Mouse (Mus musculus) hindbrain, postnatal 0 days (tissue): ENCODE data around the gene Bcam. TPM values are rescaled to one million over a fixed set of nuclear protein-coding genes. Genes with fewer than 3 reads are reported as not detected.

Experiments
- ATAC-seq: fragments of 200-750 bp; cut with Nextera tagmentation; 2 replicates; pipeline ENCODE4 v1.8.0; 2017; ENCODE audit warnings: mild to moderate bottlenecking, moderate TSS enrichment, moderate library complexity
- DNase-seq: peaks from one replicate; pipeline ENCODE4 v3.0.0-alpha.2; 2015; ENCODE audit warnings: low spot score
- H3K27ac ChIP-seq: fragments of 300-500 bp; sonication (generic); 2 replicates; pipeline ENCODE4 v1.5.1; 2014; ENCODE audit warnings: mild to moderate bottlenecking
- H3K27me3 ChIP-seq: fragments of 300-500 bp; sonication (generic); 2 replicates; pipeline ENCODE4 v1.6.1; 2014; ENCODE audit warnings: low read length, mixed read lengths; ENCODE audit not compliant: insufficient read depth
- H3K36me3 ChIP-seq: fragments of 300-500 bp; sonication (generic); 2 replicates; pipeline ENCODE4 v1.6.1; 2014; ENCODE audit warnings: low read length, mixed read lengths; ENCODE audit not compliant: insufficient read depth
- H3K4me1 ChIP-seq: fragments of 300-500 bp; sonication (generic); 2 replicates; pipeline ENCODE4 v1.6.1; 2014; ENCODE audit warnings: antibody characterized with exemption, low read length, mixed read lengths; ENCODE audit not compliant: insufficient read depth
- H3K4me2 ChIP-seq: fragments of 300-500 bp; sonication (generic); 2 replicates; pipeline ENCODE4 v1.6.1; 2014; ENCODE audit warnings: low read depth, mild to moderate bottlenecking, low read length, moderate library complexity, mixed read lengths
- H3K4me3 ChIP-seq: fragments of 300-500 bp; sonication (generic); 2 replicates; pipeline ENCODE4 v1.5.1; 2014; ENCODE audit warnings: low read length
- H3K9ac ChIP-seq: fragments of 300-500 bp; sonication (generic); replicated peaks from 2 replicates; pipeline ENCODE4 v1.6.1; 2014; ENCODE audit warnings: mild to moderate bottlenecking, low read length, moderate library complexity, mixed read lengths
- H3K9me3 ChIP-seq: fragments of 300-500 bp; sonication (generic); 2 replicates; pipeline ENCODE4 v1.6.1; 2016; ENCODE audit warnings: low read length, mixed read lengths
- CTCF ChIP-seq: IDR thresholded peaks from 2 replicates; pipeline ENCODE4 v1.5.1; 2016; ENCODE audit warnings: antibody characterized with exemption, control low read depth, low read depth
- WGBS: fragments of 180-500 bp; shearing (Covaris S2); extraction: QIAGEN DNeasy Blood & Tissue Kit; methylation state at CpG from one replicate; pipeline ENCODE4 v1.1.7; 2014; 5-methylcytosine and 5-hydroxymethylcytosine counted together
- polyA plus RNA-seq: library from polyadenylated mRNA; unstranded; fragments of >200 nt; fragmentation: Nextera tagmentation; extraction: Ambion mirVana; gene quantifications from 2 replicates; pipeline ENCODE4 v1.2.1, GENCODE M21; 2015
- total RNA-seq: library from RNA; depleted of rRNA; stranded (reverse); fragments of >200 nt; gene quantifications from 2 replicates; pipeline ENCODE4 v1.2.3, GENCODE M21; 2014; rRNA removed

The Bcam gene
- total RNA-seq (43.2 and 50.7 TPM in 2 replicates), polyA plus RNA-seq (29.0 and 30.7 TPM in 2 replicates)

GRCm38 (mm10) chr7:19770984-19771391 lies at the start of gene Bcam:
Gene Bcam (minus strand): TSS chr7:19771016.
- Histone ChIP-seq H3K4me2 (peak within 1 kb of the TSS; percentile 64), H3K4me1 (0 out of 2 replicates have a peak, but pooled peaks cover 8% of the 10 kb centered on the region), H3K9me3 (no peaks in the 10 kb centered on the region), H3K9ac (peak within 1 kb of the TSS; percentile 46), H3K27me3 (peaks cover 16% of the 10 kb centered on the region; the same call in 1 of the 2 replicates), H3K4me3 (peak within 1 kb of the TSS; percentile 37), H3K36me3 (no peaks in the 10 kb centered on the region), H3K27ac (no peak within 1 kb of the TSS)
- ATAC-seq (peak; percentile 22; the same call in 1 of the 2 replicates), DNase-seq (no peak)
- TF ChIP-seq CTCF, result no peak
- 4% methylated on average over 9 of the region's 9 CpGs for WGBS

GRCm38 (mm10) chr7:19818875-19819274 lies 48.1 kb upstream of the Bcam start:
- Histone ChIP-seq H3K27ac (no peak overlapping the region), H3K4me1 (no peaks in the 10 kb centered on the region; the same call in 1 of the 2 replicates), H3K4me3 (no peak overlapping the region), H3K27me3 (peaks cover 21% of the 10 kb centered on the region), H3K4me2 (no peak overlapping the region), H3K9ac (no peak overlapping the region), H3K9me3 (no peaks in the 10 kb centered on the region), H3K36me3 (no peaks in the 10 kb centered on the region)
- 87% methylated on average over 7 of the region's 7 CpGs for WGBS
- TF ChIP-seq CTCF, result no peak
- DNase-seq (no peak), ATAC-seq (no peak)

GRCm38 (mm10) chr7:19818440-19818839 lies 47.6 kb upstream of the Bcam start:
- Histone ChIP-seq H3K36me3 (no peaks in the 10 kb centered on the region), H3K4me1 (no peaks in the 10 kb centered on the region; the same call in 1 of the 2 replicates), H3K9ac (no peak overlapping the region), H3K27me3 (peaks cover 21% of the 10 kb centered on the region), H3K4me2 (no peak overlapping the region), H3K9me3 (no peaks in the 10 kb centered on the region), H3K27ac (no peak overlapping the region), H3K4me3 (no peak overlapping the region)
- no peak for ATAC-seq
- TF ChIP-seq CTCF, result no peak
- WGBS, result 86% methylated on average over 5 of the region's 5 CpGs
- DNase-seq, result no peak

DNA sequence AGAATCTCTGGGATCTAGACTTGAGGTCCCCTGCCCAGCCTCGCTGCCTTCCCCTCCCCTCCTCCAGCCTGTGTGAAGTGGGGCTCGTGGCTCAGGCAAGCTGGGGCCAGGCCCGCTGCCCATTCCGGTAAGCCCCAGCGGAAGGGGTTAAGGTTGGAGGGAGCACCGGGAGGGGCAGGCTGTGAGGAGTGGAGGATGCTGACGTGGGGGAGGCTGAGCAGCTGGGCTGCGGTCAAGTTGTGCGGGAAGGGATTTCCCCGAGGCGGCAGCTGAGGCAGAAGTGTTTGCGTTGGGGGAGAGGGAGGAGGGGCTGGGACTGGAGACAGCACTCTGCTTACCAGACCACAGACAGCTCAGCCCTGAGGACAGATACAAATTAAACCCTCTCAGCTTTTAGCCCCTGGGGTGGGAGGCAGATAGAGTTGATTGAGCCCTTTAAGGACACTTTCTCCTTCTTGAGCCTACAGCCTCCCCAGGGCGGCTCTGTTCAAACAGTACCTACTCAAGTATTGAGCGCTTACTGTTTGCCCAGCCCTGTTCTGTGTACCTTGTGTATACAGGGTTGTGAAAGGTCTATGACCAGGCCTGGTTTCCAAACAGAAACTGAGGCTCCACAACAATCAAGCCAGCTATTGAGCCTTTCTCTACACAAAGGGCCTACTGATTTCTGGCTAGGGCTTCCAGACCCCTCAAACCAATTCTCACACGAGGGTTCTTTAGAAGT lies 46.7 kb upstream of the Bcam start:
- H3K4me3 ChIP-seq, result no peak overlapping the region
- peak; percentile 28; the same call in 1 of the 2 replicates for ATAC-seq
- no peak overlapping the region for H3K9ac ChIP-seq

DNA sequence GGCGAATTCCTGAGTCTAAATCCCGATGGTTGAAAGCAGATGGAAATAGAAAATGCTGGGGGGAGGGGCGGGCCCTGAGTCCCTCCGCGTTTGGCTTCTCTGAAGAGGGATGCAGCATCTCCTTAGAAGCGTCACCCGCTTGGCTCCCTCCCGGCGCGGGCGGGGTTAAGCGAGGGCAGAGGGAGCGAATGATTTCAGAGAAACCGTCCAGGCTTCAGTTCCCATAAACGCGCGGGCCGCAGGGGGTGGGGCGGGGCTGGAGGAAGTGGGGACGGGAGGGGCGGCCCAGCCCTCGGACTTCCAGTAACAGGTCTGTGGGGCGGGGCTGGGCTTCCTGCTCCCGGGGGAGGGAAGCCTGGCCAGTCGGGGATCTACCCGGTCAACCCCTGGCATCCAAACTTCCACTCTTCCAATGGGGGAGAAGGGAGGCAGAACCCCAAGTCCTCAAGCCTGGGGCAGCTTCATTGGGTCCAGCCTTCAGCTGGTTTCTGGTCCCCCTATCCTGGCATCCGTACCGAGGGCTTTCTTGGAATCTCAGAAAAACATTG lies 45.5 kb upstream of the Bcam start:
- peak; percentile 65 for DNase-seq
- no peaks in the 10 kb centered on the region for H3K9me3 ChIP-seq
- no peak for TF ChIP-seq CTCF
- peak overlapping the region; percentile 26 for H3K9ac ChIP-seq
- WGBS, result 2% methylated on average over 26 of the region's 28 CpGs
- no peaks in the 10 kb centered on the region; the same call in 1 of the 2 replicates for H3K4me1 ChIP-seq
- no peaks in the 10 kb centered on the region for H3K36me3 ChIP-seq
- peak overlapping the region; percentile 72 for H3K4me2 ChIP-seq
- H3K4me3 ChIP-seq, result peak overlapping the region; percentile 41
- no peak overlapping the region for H3K27ac ChIP-seq
- peaks cover 9% of the 10 kb centered on the region; the same call in 1 of the 2 replicates for H3K27me3 ChIP-seq
- peak; percentile 56 for ATAC-seq

More for the DNA sequence above, 46.7 kb upstream of the Bcam start:
- no peak for DNase-seq
- H3K27me3 ChIP-seq, result peaks cover 21% of the 10 kb centered on the region
- no peaks in the 10 kb centered on the region for H3K36me3 ChIP-seq
- no peak for TF ChIP-seq CTCF
- no peak overlapping the region for H3K27ac ChIP-seq
- no peaks in the 10 kb centered on the region for H3K9me3 ChIP-seq
- WGBS, result 10% methylated on average over 15 of the region's 15 CpGs
- no peaks in the 10 kb centered on the region; the same call in 1 of the 2 replicates for H3K4me1 ChIP-seq
- H3K4me2 ChIP-seq, result peak overlapping the region; percentile 72

GRCm38 (mm10) chr7:19815296-19816223 lies 44.7 kb upstream of the Bcam start:
- no peak overlapping the region for H3K27ac ChIP-seq
- H3K4me3 ChIP-seq, result peak overlapping the region; percentile 41
- TF ChIP-seq CTCF, result no peak
- no peaks in the 10 kb centered on the region; the same call in 1 of the 2 replicates for H3K4me1 ChIP-seq
- ATAC-seq (peak; percentile 33), DNase-seq (peak; percentile 26)
- peak overlapping the region; percentile 72 for H3K4me2 ChIP-seq
- no peaks in the 10 kb centered on the region for H3K36me3 ChIP-seq
- H3K9ac ChIP-seq, result peak overlapping the region; percentile 26
- no peaks in the 10 kb centered on the region for H3K9me3 ChIP-seq
- whole genome bisulfite sequencing, result 20% methylated on average over 17 of the region's 17 CpGs
- peaks cover 10% of the 10 kb centered on the region for H3K27me3 ChIP-seq
